Mouse (Mus musculus) midbrain, embryonic 16.5 days (tissue): ENCODE measurements around the gene Rasa2. TPM values are rescaled to one million over a fixed set of nuclear protein-coding genes. Genes with fewer than 3 reads are reported as not detected.

Source experiments
- ATAC-seq: fragments of 200-750 bp; cut with Nextera tagmentation; 2 replicates; pipeline ENCODE4 v1.8.0; 2017; ENCODE audit warnings: moderate TSS enrichment
- H3K27ac ChIP-seq: fragments of 300-500 bp; sonication (generic); 2 replicates; pipeline ENCODE4 v1.5.1; 2014; ENCODE audit warnings: mild to moderate bottlenecking, low read length, mixed read lengths
- H3K27me3 ChIP-seq: fragments of 300-500 bp; sonication (generic); 2 replicates; pipeline ENCODE4 v1.6.1; 2014; ENCODE audit warnings: low read depth, low read length, mixed read lengths; ENCODE audit not compliant: control insufficient read depth, insufficient read depth
- H3K36me3 ChIP-seq: fragments of 300-500 bp; sonication (generic); 2 replicates; pipeline ENCODE4 v1.6.1; 2014; ENCODE audit warnings: mild to moderate bottlenecking, low read length, moderate library complexity, mixed read lengths; ENCODE audit not compliant: control insufficient read depth, insufficient read depth
- H3K4me1 ChIP-seq: fragments of 300-500 bp; sonication (generic); 2 replicates; pipeline ENCODE4 v1.6.1; 2014; ENCODE audit warnings: mild to moderate bottlenecking, low read length, mixed read lengths; ENCODE audit not compliant: control insufficient read depth, insufficient read depth
- H3K4me2 ChIP-seq: fragments of 300-500 bp; sonication (generic); 2 replicates; pipeline ENCODE4 v1.6.1; 2014; ENCODE audit warnings: mild to moderate bottlenecking, low read length, mixed read lengths
- H3K4me3 ChIP-seq: fragments of 300-500 bp; sonication (generic); 2 replicates; pipeline ENCODE4 v1.5.1; 2014; ENCODE audit warnings: low read depth, mild to moderate bottlenecking, low read length, moderate library complexity, mixed read lengths
- H3K9ac ChIP-seq: fragments of 300-500 bp; sonication (generic); 2 replicates; pipeline ENCODE4 v1.6.1; 2014; ENCODE audit warnings: low read depth, low read length, mixed read lengths
- H3K9me3 ChIP-seq: fragments of 300-500 bp; sonication (generic); replicated peaks from 2 replicates; pipeline ENCODE4 v1.6.1; 2014; ENCODE audit warnings: mild to moderate bottlenecking, low read length, mixed read lengths; ENCODE audit not compliant: control insufficient read depth, poor library complexity, severe bottlenecking
- WGBS: fragments of 180-500 bp; shearing (Covaris S2); extraction: QIAGEN DNeasy Blood & Tissue Kit; methylation state at CpG from one replicate; pipeline ENCODE4 v1.1.7; 2014; 5-methylcytosine and 5-hydroxymethylcytosine counted together
- polyA plus RNA-seq: library from polyadenylated mRNA; unstranded; fragments of >200 nt; fragmentation: Nextera tagmentation; extraction: Ambion mirVana; gene quantifications from 2 replicates; pipeline ENCODE4 v1.2.1, GENCODE M21; 2015

Gene Rasa2
- polyA plus RNA-seq, 1 experiment from 2014 or later: 18.2 TPM

- H3K4me2 ChIP-seq: no peak overlapping the region
- ATAC-seq: no peak
- 85% methylated on average over 6 of the region's 6 CpGs for WGBS
These were observed 3.8 kb upstream of the Rasa2 start for GRCm38 (mm10) chr9:96635176-96635575.

DNA sequence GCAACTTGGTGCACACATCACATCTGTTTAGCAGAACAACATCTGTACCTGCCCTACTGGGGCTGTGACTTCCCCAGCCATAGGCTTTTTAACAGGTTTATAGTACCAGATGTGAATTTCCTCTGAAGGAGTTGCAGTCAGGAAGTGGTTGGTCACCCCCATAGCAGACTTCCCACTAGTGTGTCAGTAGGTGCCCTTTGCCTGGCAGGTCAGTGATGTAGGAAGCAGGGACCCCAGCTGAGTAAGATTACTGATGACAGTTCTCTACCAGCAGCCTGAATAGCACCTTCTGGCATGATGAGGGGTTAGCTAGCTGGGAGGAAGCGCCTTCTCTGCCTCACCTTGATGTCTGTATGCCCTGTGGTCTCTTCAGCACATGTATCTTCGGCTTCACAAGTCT is 2.4 kb upstream of the Rasa2 start:
- no peak overlapping the region for H3K9ac ChIP-seq
- H3K36me3 ChIP-seq: no peaks in the 10 kb centered on the region
- no peak for ATAC-seq
- H3K4me1 ChIP-seq: peaks cover 3% of the 10 kb centered on the region
- no peak overlapping the region for H3K4me2 ChIP-seq
- H3K27me3 ChIP-seq: no peaks in the 10 kb centered on the region
- 93% methylated on average over 2 of the region's 2 CpGs for WGBS
- H3K27ac ChIP-seq: no peak overlapping the region
- no peak overlapping the region for H3K4me3 ChIP-seq
- H3K9me3 ChIP-seq: no peaks in the 10 kb centered on the region

More at GRCm38 (mm10) chr9:96635176-96635575, 3.8 kb upstream of the Rasa2 start:
- Histone ChIP-seq H3K27ac (no peak overlapping the region), H3K27me3 (no peaks in the 10 kb centered on the region), H3K4me1 (no peaks in the 10 kb centered on the region), H3K36me3 (no peaks in the 10 kb centered on the region), H3K9me3 (no peaks in the 10 kb centered on the region), H3K9ac (no peak overlapping the region), H3K4me3 (no peak overlapping the region)

DNA sequence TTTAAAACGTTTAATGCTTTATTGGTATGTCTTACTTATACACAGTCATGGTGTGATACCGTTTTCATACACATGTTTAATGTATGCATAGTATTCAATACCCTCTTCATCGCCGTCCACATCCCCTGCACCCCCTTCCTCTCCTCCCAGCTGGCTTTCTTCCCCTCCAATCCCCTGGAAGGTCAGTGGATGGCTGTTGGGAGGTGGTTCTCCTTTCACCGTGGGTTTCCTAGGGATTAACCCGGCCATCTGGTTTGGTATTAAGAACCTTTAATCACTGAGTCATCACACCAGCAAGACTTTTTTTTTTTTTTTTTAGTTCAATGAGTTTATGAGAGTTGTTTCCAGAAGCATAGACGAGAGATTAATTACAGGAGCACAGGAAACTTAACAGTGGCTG is 1.3 kb upstream of the Rasa2 start:
- no peak overlapping the region for H3K4me2 ChIP-seq
- H3K27ac ChIP-seq: no peak overlapping the region
- no peaks in the 10 kb centered on the region for H3K27me3 ChIP-seq
- H3K36me3 ChIP-seq: no peaks in the 10 kb centered on the region
- H3K4me1 ChIP-seq: peaks cover 8% of the 10 kb centered on the region
- no peak overlapping the region for H3K9ac ChIP-seq
- H3K9me3 ChIP-seq: no peaks in the 10 kb centered on the region
- no peak for ATAC-seq
- no peak overlapping the region for H3K4me3 ChIP-seq
- WGBS: 26% methylated on average over 7 of the region's 7 CpGs

DNA sequence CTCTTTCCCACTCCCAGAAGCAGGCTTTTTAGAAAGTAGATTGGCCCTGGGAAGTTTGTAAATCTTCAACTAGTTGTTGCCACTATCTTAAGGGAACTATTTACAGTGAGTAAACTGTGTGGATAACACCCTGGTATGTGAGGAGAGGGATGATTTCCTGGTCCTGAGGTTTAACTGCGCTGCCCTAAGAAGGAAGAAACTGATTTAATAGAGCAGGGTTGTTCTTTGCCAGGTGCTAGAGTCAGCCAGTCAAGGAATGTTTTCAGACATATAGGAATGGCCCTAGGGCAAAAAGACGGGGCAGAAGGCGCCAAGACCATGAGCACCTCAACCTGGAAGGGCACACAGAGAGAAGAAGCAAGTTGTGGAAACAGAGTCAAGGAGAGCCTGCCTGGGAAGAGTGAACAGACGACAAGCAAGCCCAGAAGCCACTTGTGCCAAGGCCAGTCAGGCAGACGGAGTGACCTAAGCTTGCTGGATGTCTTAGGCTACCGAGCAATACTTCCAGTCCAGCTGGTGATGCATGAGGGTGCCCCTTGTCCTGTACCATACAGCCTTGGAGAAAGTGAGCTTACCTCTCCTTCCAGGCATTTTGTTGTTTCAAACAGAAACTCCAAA is 765 bp upstream of the Rasa2 start:
- H3K9me3 ChIP-seq: no peaks in the 10 kb centered on the region
- peak overlapping the region; percentile 79 for H3K4me2 ChIP-seq
- peaks cover 8% of the 10 kb centered on the region for H3K4me1 ChIP-seq
- no peak overlapping the region for H3K9ac ChIP-seq
- H3K36me3 ChIP-seq: no peaks in the 10 kb centered on the region
- ATAC-seq: no peak
- no peak overlapping the region for H3K27ac ChIP-seq
- WGBS: 73% methylated on average over 6 of the region's 6 CpGs
- H3K27me3 ChIP-seq: no peaks in the 10 kb centered on the region
- no peak overlapping the region for H3K4me3 ChIP-seq

DNA sequence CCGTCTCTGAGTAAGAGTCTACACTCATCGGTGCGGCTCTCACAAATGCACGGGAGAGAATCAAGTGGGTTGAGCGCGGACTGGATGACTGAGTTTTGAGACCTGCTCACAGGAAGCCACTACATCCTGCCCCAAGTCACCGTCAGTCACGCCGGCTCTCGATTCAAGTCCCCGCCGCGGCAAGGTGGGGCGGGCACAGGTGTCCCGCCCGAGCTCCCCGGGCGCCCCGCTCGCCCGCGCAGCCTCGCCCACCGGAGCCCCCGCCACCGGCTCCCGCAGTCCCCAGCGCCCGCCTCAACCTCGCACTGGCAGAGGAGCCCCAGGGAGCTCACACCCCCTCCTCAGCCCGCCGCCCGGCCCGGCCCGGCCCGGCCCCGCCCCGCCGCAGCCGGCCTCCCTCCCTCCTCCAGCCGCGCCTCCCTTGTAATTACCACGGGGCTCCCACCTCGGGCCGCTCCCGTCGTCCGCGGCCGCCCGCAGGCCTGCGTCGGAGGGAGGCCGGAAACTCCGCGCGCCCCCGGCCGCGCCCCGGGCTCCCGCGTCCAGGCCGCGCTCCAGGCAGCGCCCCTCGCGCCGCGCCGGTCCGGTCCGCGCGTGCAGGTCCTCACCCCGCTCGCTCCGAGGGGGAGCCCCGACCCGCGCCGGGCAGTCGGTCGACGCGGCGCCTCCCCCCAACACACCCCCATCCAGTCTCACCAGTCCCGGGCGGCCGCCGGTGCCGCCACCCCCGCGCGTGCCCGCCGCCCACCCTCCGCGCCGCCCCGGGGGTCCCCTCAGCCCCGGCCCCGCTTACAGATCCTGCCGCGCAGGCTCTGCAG is 637 bp downstream of the Rasa2 start:
- H3K27me3 ChIP-seq: no peaks in the 10 kb centered on the region
- H3K36me3 ChIP-seq: no peaks in the 10 kb centered on the region
- H3K4me2 ChIP-seq: peak overlapping the region; percentile 79
- H3K9ac ChIP-seq: peak overlapping the region; percentile 97
- peaks cover 8% of the 10 kb centered on the region for H3K4me1 ChIP-seq
- H3K4me3 ChIP-seq: peak overlapping the region; percentile 68
- under 1% methylated on average over 70 of the region's 105 CpGs for WGBS
- ATAC-seq: peak; percentile 82
- H3K9me3 ChIP-seq: no peaks in the 10 kb centered on the region
- H3K27ac ChIP-seq: peak overlapping the region; percentile 94

- 72% methylated on average over 4 of the region's 4 CpGs for WGBS
- Histone ChIP-seq H3K4me2 (no peak overlapping the region), H3K36me3 (no peaks in the 10 kb centered on the region), H3K9ac (no peak overlapping the region), H3K27me3 (no peaks in the 10 kb centered on the region), H3K4me1 (peaks cover 8% of the 10 kb centered on the region), H3K4me3 (no peak overlapping the region), H3K27ac (no peak overlapping the region), H3K9me3 (no peaks in the 10 kb centered on the region)
- ATAC-seq: no peak
These were observed 2.3 kb downstream of the Rasa2 start for GRCm38 (mm10) chr9:96629151-96629550.

GRCm38 (mm10) chr9:96627557-96628085 is 3.8 kb downstream of the Rasa2 start:
- no peak overlapping the region for H3K4me2 ChIP-seq
- no peak overlapping the region for H3K4me3 ChIP-seq
- no peaks in the 10 kb centered on the region for H3K27me3 ChIP-seq
- H3K9me3 ChIP-seq: no peaks in the 10 kb centered on the region
- peaks cover 8% of the 10 kb centered on the region for H3K4me1 ChIP-seq
- no peaks in the 10 kb centered on the region for H3K36me3 ChIP-seq
- WGBS: 38% methylated on average over 5 of the region's 5 CpGs
- no peak overlapping the region for H3K9ac ChIP-seq
- no peak overlapping the region for H3K27ac ChIP-seq
- no peak for ATAC-seq

DNA sequence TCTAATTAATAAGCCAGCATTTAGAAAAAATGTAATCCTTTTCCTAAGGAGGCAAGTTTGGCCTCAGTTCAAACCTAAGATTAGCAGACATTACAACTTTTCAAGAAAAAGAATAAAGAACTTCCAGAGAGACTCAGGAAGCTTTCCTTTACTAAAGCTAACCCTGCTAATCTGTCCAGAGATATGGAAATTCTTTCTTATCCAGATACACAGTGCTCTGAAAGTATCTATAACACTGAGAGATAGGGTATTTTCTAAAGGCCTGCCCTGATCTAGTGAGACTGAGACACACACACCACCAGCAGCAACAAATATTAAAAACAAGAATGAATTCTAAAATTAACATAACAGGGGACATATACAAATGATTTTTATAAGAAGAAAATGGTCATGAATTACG is 4.4 kb downstream of the Rasa2 start:
- Histone ChIP-seq H3K36me3 (no peaks in the 10 kb centered on the region), H3K4me3 (no peak overlapping the region), H3K9me3 (no peaks in the 10 kb centered on the region), H3K27me3 (no peaks in the 10 kb centered on the region), H3K9ac (no peak overlapping the region), H3K4me1 (peaks cover 8% of the 10 kb centered on the region), H3K27ac (no peak overlapping the region), H3K4me2 (no peak overlapping the region)
- WGBS: 78% methylated on average over 1 of the region's 1 CpGs
- no peak for ATAC-seq
